Mouse (Mus musculus) forebrain, embryonic 12.5 days (tissue): ENCODE measurements at regions not wholly inside any gene's neighbourhood (a gene's known extent, or its start where the extent isn't known, plus 50 kb on each side); places are given as distances from the start of the nearest gene placed in this dataset.
A peak's percentile ranks its signal among the peaks of the same experiment; 100 is the strongest.

Experiments used
- ATAC-seq: fragments of 200-750 bp; cut with Nextera tagmentation; 2 replicates; pipeline ENCODE4 v1.8.0; 2017; ENCODE audit warnings: moderate TSS enrichment; ENCODE audit not compliant: low FRiP score
- H3K27ac ChIP-seq: fragments of 300-500 bp; sonication (generic); 2 replicates; pipeline ENCODE4 v1.5.1; 2016; ENCODE audit warnings: mild to moderate bottlenecking
- H3K27me3 ChIP-seq: fragments of 300-500 bp; sonication (generic); 2 replicates; pipeline ENCODE4 v1.6.1; 2016; ENCODE audit warnings: mild to moderate bottlenecking
- H3K36me3 ChIP-seq: fragments of 300-500 bp; sonication (generic); replicated peaks from 2 replicates; pipeline ENCODE4 v1.6.1; 2016; ENCODE audit warnings: mild to moderate bottlenecking
- H3K4me1 ChIP-seq: fragments of 300-500 bp; sonication (generic); 2 replicates; pipeline ENCODE4 v1.6.1; 2016
- H3K4me2 ChIP-seq: fragments of 300-500 bp; sonication (generic); 2 replicates; pipeline ENCODE4 v1.6.1; 2016; ENCODE audit warnings: mild to moderate bottlenecking, moderate library complexity
- H3K4me3 ChIP-seq: fragments of 300-500 bp; sonication (generic); replicated peaks from 2 replicates; pipeline ENCODE4 v1.5.1; 2016; ENCODE audit warnings: mild to moderate bottlenecking
- H3K9ac ChIP-seq: fragments of 300-500 bp; sonication (generic); 2 replicates; pipeline ENCODE4 v1.6.1; 2016; ENCODE audit warnings: mild to moderate bottlenecking
- H3K9me3 ChIP-seq: fragments of 300-500 bp; sonication (generic); 2 replicates; pipeline ENCODE4 v1.6.1; 2016
- WGBS: fragments of 180-500 bp; shearing (Covaris S2); methylation state at CpG from one replicate; pipeline ENCODE4 v1.1.7; 2016; 5-methylcytosine and 5-hydroxymethylcytosine counted together

DNA sequence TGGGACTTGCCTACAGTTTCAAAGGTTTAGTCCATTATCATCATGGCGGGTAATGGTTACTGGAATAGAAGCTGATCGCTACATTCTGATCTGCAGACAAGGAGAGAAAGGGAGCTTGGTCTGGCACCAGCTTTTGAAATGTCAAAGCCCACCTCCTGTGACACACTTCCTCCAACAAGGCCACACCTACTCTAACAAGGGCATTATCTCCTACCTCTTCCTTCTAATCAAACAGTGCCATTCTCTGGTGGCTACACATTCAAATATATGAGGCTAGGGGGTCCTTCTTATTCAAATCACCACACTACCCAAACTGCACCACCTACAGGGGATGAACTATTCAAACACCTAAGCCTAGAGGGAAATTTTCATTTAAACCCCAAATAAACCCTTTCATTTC is 81.9 kb upstream of the Tle4 start:
- Histone ChIP-seq H3K36me3 (no peaks in the 10 kb centered on the region), H3K27me3 (peaks cover 8% of the 10 kb centered on the region; the same call in 1 of the 2 replicates), H3K4me3 (no peak overlapping the region), H3K4me2 (no peak overlapping the region), H3K9me3 (0 out of 2 replicates have a peak, but pooled peaks cover 2% of the 10 kb centered on the region), H3K9ac (no peak overlapping the region), H3K27ac (no peak overlapping the region), H3K4me1 (no peaks in the 10 kb centered on the region)
- ATAC-seq, result no peak
- 74% methylated on average over 2 of the region's 2 CpGs for WGBS

DNA sequence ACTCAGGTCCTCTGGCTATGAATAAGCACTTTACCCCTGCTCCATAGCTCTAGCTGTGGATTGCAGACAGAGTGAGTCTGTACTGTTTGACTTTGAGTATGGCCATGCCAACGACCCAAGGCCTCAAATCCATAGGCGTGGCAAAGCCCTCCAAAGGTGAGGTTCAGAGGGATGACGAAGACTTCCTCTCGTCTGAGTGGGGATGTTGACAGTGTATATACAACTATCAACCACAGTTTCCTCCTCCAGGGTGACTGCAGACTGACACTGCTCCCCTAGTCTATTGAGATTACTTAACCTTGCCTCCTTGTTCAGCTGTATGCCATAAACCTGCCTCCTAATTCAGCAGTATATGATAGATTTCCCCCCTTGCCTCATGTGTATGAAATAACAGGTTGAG is 80.7 kb upstream of the Tle4 start:
- Histone ChIP-seq H3K27me3 (peaks cover 8% of the 10 kb centered on the region; the same call in 1 of the 2 replicates), H3K4me3 (no peak overlapping the region), H3K4me2 (no peak overlapping the region), H3K9me3 (0 out of 2 replicates have a peak, but pooled peaks cover 2% of the 10 kb centered on the region), H3K36me3 (no peaks in the 10 kb centered on the region), H3K27ac (no peak overlapping the region), H3K4me1 (no peaks in the 10 kb centered on the region), H3K9ac (no peak overlapping the region)
- no peak for ATAC-seq
- WGBS, result 87% methylated on average over 4 of the region's 4 CpGs

DNA sequence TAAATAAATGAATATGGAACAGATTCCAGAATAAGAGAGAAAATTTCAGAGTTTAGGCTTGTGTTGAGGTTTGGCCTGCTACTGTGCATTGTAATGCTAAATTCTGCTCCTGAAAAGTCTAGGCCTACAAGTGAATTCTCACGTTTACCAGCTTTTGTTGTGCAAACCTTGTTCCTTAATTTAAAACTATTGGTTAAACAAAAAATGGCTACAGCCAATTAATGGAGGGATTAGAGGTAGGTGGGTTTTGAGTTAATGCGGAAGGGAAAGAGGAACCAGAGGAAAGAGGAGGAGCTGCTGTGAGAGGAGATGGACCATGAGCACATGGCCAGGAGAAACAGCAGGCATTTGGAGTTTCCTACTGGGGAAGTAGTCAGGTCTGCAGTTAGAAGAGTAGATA is 79.1 kb upstream of the Tle4 start:
- H3K27ac ChIP-seq, result no peak overlapping the region
- no peak overlapping the region for H3K9ac ChIP-seq
- WGBS, result 14% methylated on average over 2 of the region's 2 CpGs
- H3K9me3 ChIP-seq, result 0 out of 2 replicates have a peak, but pooled peaks cover 2% of the 10 kb centered on the region
- H3K4me1 ChIP-seq, result no peaks in the 10 kb centered on the region
- H3K4me3 ChIP-seq, result no peak overlapping the region
- no peak overlapping the region for H3K4me2 ChIP-seq
- no peaks in the 10 kb centered on the region for H3K36me3 ChIP-seq
- ATAC-seq, result no peak
- peaks cover 11% of the 10 kb centered on the region for H3K27me3 ChIP-seq

DNA sequence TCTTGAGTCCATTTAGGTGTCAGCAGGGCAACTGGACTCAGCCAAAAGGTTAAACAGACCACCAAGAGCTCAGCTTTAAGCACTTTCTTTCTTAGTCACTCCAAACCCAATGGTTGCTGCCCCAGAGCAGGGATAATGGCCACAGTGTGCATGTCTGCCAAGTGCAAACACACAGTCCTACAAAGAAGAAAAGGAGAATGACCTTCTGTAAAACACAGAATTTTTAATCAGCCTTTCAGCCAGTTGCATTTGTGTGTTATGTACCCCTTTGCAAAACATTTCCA is 72.9 kb upstream of the Tle4 start:
- Histone ChIP-seq H3K4me1 (peaks cover 13% of the 10 kb centered on the region), H3K27me3 (peaks cover 3% of the 10 kb centered on the region), H3K9ac (no peak overlapping the region), H3K36me3 (no peaks in the 10 kb centered on the region), H3K4me3 (no peak overlapping the region), H3K27ac (no peak overlapping the region), H3K4me2 (peak overlapping the region; percentile 37; the same call in 1 of the 2 replicates), H3K9me3 (no peaks in the 10 kb centered on the region)
- ATAC-seq, result peak; percentile 53; the same call in 1 of the 2 replicates

DNA sequence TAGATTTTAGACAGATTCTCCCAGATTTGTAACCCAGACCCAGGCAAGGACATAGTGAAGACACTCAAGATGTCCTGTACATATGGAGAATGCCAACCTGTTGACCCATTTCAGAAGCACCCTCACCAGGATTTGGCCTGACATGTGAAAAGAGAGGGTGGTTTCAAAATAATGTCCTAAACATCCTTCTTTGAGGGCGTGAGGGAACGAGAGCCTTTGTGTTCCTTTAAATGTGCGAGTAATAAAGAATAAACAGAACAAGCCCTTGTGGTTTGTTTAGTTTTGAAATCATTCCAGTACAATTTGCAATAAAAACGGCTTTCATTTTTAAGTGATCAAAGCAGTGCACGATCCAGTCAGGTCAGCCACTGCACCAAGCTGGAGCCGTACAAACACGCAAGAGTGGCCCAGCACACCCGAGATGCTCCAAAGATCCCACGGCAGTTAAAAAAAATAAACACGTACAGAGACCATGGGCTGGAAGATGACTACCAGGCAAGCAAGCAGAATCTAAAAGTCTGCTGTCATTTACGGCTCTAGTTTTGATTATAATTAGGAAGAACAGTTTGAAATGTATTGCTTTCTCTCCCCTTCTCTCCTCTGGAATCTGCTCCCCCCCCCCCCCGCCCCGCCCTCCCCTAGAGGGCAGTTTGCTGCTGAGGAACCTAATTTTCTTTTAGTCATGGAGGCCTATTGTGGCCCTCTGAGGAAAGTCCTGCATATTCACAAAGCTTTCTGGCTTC is 72.4 kb upstream of the Tle4 start:
- no peaks in the 10 kb centered on the region for H3K36me3 ChIP-seq
- no peak overlapping the region for H3K9ac ChIP-seq
- peak; percentile 44; the same call in 1 of the 2 replicates for ATAC-seq
- 19% methylated on average over 12 of the region's 13 CpGs for WGBS
- H3K27me3 ChIP-seq, result peaks cover 3% of the 10 kb centered on the region
- H3K27ac ChIP-seq, result no peak overlapping the region
- H3K4me2 ChIP-seq, result peak overlapping the region; percentile 37
- H3K9me3 ChIP-seq, result no peaks in the 10 kb centered on the region
- H3K4me3 ChIP-seq, result no peak overlapping the region
- H3K4me1 ChIP-seq, result peaks cover 13% of the 10 kb centered on the region

DNA sequence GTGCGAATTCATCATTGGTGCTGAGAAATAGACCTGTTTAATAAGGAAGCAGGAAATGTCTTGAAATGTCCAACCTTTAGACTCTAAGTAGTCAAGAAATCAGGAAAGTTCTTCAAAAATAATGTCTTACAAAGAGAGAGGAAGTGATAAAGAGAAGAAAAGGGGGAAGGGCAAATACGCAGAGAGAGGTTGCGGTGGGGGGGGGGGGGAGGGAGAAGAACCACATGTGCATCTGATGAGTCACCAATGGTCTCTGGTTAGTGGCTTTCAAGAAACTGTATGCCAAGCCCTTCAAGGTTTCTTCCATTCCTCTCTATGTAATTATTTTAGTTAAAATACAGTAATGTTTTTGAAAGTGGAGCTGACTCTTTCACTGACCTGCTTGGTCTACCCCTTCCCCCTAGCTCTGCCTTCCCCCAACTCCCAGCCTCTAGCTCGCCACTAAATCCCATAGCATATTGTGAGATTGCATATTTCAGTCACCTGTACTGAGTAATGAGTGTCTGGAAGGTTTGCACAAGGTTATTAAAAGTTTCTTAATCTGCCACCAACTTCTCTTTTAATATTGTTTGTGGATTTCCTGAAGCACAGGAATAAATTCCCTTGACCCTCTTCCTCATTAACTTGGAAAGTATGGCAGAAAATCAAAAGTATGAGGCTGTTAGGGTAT is 70.8 kb upstream of the Tle4 start:
- H3K9me3 ChIP-seq, result no peaks in the 10 kb centered on the region
- no peak overlapping the region for H3K4me2 ChIP-seq
- no peak overlapping the region for H3K27ac ChIP-seq
- peaks cover 13% of the 10 kb centered on the region for H3K4me1 ChIP-seq
- no peak overlapping the region for H3K4me3 ChIP-seq
- 92% methylated on average over 4 of the region's 4 CpGs for WGBS
- H3K36me3 ChIP-seq, result no peaks in the 10 kb centered on the region
- H3K9ac ChIP-seq, result no peak overlapping the region
- no peak for ATAC-seq
- H3K27me3 ChIP-seq, result peaks cover 8% of the 10 kb centered on the region

DNA sequence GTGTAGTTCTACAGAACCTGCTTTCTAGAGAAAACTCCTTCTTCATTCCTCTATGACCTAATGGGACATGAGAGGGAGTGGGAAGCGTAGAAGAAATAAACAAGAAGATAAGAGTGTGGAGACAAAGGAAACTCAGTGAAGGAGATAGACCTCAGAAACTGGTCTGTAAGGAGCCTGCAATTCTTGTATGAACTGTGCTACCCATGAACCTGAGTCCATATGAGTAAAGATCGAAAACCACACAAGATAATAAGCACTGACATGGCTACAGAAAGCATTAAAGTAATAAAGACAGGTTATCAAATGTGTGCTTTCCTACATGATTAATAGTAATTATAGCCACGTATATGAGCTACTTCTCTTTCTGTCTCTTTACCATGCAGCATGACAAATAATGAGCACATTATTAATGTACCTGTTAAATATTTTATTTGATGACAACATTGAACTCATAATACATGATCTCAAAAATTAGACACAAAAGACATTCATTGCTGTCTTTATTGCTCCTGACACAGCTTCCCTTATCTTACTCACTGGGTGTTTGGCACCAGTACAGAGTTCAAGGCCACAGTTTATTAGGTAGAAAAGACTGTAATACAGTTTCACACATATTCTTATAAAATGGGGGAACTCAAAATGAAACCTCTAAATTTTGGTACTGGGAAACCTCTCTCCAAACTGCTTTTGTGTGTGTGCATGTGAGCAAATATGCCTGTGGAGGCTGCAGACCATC is 67.0 kb upstream of the Tle4 start:
- Histone ChIP-seq H3K4me2 (no peak overlapping the region), H3K27ac (no peak overlapping the region), H3K4me3 (no peak overlapping the region), H3K27me3 (peaks cover 5% of the 10 kb centered on the region; the same call in 1 of the 2 replicates), H3K9ac (no peak overlapping the region), H3K36me3 (no peaks in the 10 kb centered on the region), H3K9me3 (no peaks in the 10 kb centered on the region), H3K4me1 (peaks cover 4% of the 10 kb centered on the region; the same call in 1 of the 2 replicates)
- no peak for ATAC-seq
- 95% methylated on average over 3 of the region's 3 CpGs for WGBS

DNA sequence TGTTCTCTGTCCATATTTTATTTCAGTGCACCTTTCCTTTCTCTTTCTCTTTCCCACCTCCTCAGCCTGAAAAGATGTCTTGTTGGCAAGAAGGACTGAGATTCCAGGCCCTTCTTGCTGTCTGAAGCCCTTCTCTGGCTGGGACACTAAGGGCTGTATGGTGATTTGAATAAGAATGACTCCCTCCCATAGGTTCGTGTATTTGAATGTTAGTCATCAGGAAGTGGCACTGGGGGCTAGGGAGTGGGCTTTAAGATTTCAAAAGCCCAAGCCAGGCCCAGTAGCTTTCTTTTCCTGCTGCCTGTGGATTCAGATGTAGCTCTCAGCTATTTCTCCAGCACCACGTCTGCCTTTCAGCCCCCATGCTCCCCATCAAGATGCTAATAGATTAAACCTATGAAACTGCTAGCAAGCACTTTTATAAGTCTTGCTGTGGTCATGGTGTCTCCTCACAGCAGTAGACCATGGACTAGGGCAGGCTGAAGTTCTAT is 66.3 kb upstream of the Tle4 start:
- H3K4me2 ChIP-seq, result no peak overlapping the region
- no peaks in the 10 kb centered on the region for H3K9me3 ChIP-seq
- no peak overlapping the region for H3K9ac ChIP-seq
- 37% methylated on average over 2 of the region's 2 CpGs for WGBS
- ATAC-seq, result no peak
- H3K36me3 ChIP-seq, result no peaks in the 10 kb centered on the region
- H3K4me1 ChIP-seq, result peaks cover 4% of the 10 kb centered on the region; the same call in 1 of the 2 replicates
- no peak overlapping the region for H3K27ac ChIP-seq
- peaks cover 5% of the 10 kb centered on the region; the same call in 1 of the 2 replicates for H3K27me3 ChIP-seq
- H3K4me3 ChIP-seq, result no peak overlapping the region

DNA sequence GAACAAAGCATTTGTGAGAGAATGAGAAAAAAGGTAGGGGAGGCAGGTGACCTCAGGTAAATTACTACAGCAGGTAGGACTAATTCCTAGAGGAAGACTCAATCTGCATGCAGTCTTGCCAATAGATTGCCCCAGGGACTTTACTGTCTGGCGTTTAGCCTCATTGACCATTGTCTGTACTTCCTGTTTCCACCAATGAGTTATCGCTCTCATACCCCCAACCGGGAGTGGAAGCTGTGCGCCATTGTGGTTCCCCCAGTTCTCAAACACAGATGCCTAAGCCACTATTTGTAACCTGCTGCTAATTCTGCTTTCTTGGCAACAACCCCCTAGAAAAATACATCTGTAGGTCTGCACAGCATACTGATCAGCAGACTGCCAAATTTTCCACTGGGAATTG is 65.5 kb upstream of the Tle4 start:
- ATAC-seq, result no peak
- Histone ChIP-seq H3K36me3 (no peaks in the 10 kb centered on the region), H3K27me3 (peaks cover 5% of the 10 kb centered on the region; the same call in 1 of the 2 replicates), H3K9ac (no peak overlapping the region), H3K4me1 (peaks cover 4% of the 10 kb centered on the region; the same call in 1 of the 2 replicates), H3K9me3 (no peaks in the 10 kb centered on the region), H3K4me3 (no peak overlapping the region), H3K27ac (no peak overlapping the region), H3K4me2 (no peak overlapping the region)
- 78% methylated on average over 4 of the region's 4 CpGs for WGBS

DNA sequence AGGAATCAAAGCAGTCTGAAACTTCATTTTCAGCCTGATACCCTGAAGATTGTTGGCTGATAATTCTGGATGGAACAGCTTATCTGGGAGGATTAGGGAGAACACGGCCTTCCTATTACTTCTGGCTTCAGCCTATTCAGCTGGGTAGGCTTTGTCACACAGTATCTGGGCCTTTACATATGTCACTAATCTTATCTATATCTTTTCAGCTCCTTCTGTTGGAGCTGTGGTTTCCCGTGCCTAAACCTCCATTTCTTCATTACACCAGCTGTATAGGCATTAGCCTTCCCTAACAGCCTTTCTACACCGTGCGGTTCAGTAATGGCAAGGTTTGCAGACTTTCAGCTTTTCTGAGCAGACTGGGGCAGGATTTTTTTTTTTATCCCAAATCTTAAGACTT is 61.9 kb upstream of the Tle4 start:
- no peak overlapping the region for H3K4me2 ChIP-seq
- 34% methylated on average over 4 of the region's 4 CpGs for WGBS

DNA sequence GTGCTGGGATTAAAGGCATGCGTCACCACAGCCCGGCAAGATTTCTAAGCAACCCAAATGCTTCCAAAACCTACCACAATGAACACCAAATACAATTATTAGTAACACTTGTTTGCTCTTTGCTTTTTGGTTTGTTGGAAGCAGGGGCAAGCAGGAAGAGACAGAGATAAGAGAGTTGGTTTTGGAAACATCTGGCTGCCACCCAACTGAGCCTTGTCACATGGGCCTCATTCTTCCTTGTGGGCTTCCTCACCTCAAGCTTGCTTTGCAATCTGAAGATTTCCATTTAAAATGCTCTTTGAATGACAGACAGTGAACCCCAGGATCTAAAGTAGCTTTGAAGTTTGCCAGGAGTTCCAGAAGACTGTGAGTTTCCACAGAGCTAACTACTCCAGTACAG is 60.6 kb upstream of the Tle4 start:
- no peaks in the 10 kb centered on the region for H3K9me3 ChIP-seq
- H3K36me3 ChIP-seq, result no peaks in the 10 kb centered on the region
- H3K4me3 ChIP-seq, result no peak overlapping the region
- H3K9ac ChIP-seq, result no peak overlapping the region
- ATAC-seq, result no peak
- WGBS, result 95% methylated on average over 2 of the region's 2 CpGs
- H3K27ac ChIP-seq, result no peak overlapping the region
- H3K4me1 ChIP-seq, result peaks cover 2% of the 10 kb centered on the region; the same call in 1 of the 2 replicates
- no peak overlapping the region for H3K4me2 ChIP-seq
- H3K27me3 ChIP-seq, result no peaks in the 10 kb centered on the region

More for the DNA sequence above, 61.9 kb upstream of the Tle4 start:
- H3K27ac ChIP-seq, result no peak overlapping the region
- no peaks in the 10 kb centered on the region for H3K9me3 ChIP-seq
- no peak overlapping the region for H3K4me3 ChIP-seq
- ATAC-seq, result no peak
- H3K9ac ChIP-seq, result no peak overlapping the region
- peaks cover 4% of the 10 kb centered on the region; the same call in 1 of the 2 replicates for H3K4me1 ChIP-seq
- peaks cover 5% of the 10 kb centered on the region; the same call in 1 of the 2 replicates for H3K27me3 ChIP-seq
- no peaks in the 10 kb centered on the region for H3K36me3 ChIP-seq

DNA sequence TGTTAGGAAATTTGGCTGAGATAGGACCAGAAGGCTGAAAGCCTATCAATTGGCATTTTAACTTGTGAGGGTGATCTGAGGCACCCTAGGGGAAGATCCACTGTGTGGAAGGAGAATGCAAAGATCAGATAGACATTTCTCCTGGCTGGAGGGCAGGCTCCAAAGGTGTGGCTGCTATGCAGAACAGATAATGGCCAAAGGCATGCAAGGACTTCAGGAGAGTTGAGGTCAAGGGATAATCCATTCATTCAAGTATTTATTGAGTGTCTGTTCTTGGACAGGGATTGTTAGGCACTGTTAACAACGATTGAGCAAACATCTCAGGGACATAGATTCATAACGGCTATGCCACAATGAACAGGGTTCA is 58.2 kb upstream of the Tle4 start:
- no peak for ATAC-seq
- Histone ChIP-seq H3K9me3 (no peaks in the 10 kb centered on the region), H3K27me3 (no peaks in the 10 kb centered on the region), H3K4me2 (no peak overlapping the region), H3K4me3 (no peak overlapping the region), H3K27ac (no peak overlapping the region), H3K4me1 (no peaks in the 10 kb centered on the region), H3K36me3 (no peaks in the 10 kb centered on the region), H3K9ac (no peak overlapping the region)
- WGBS, result 46% methylated on average over 2 of the region's 2 CpGs
